Mouse (Mus musculus) limb, embryonic 13.5 days (tissue): Measurements from ENCODE around the gene Gm12216. TPM values are rescaled to one million over a fixed set of nuclear protein-coding genes. Genes with fewer than 3 reads are reported as not detected.

ENCODE experiments used
- ATAC-seq: fragments of 200-750 bp; cut with Nextera tagmentation; 2 replicates; pipeline ENCODE4 v1.8.0; 2017; ENCODE audit warnings: low read depth, moderate number of reproducible peaks, moderate TSS enrichment; ENCODE audit not compliant: low FRiP score
- H3K27ac ChIP-seq: fragments of 300-500 bp; sonication (generic); 2 replicates; pipeline ENCODE4 v1.5.1; 2015; ENCODE audit warnings: inconsistent platforms, mild to moderate bottlenecking, moderate library complexity
- H3K27me3 ChIP-seq: fragments of 300-500 bp; sonication (generic); 2 replicates; pipeline ENCODE4 v1.6.1; 2015; ENCODE audit warnings: mild to moderate bottlenecking, inconsistent platforms
- H3K36me3 ChIP-seq: fragments of 300-500 bp; sonication (generic); 2 replicates; pipeline ENCODE4 v1.6.1; 2015; ENCODE audit warnings: inconsistent platforms, mild to moderate bottlenecking, moderate library complexity
- H3K4me1 ChIP-seq: fragments of 300-500 bp; sonication (generic); 2 replicates; pipeline ENCODE4 v1.6.1; 2015; ENCODE audit warnings: inconsistent platforms
- H3K4me2 ChIP-seq: fragments of 300-500 bp; sonication (generic); replicated peaks from 2 replicates; pipeline ENCODE4 v1.6.1; 2015; ENCODE audit warnings: inconsistent platforms, mild to moderate bottlenecking, moderate library complexity
- H3K4me3 ChIP-seq: fragments of 300-500 bp; sonication (generic); 2 replicates; pipeline ENCODE4 v1.5.1; 2015; ENCODE audit warnings: moderate library complexity, mild to moderate bottlenecking, inconsistent platforms
- H3K9ac ChIP-seq: fragments of 300-500 bp; sonication (generic); 2 replicates; pipeline ENCODE4 v1.6.1; 2015; ENCODE audit warnings: mild to moderate bottlenecking, inconsistent platforms
- H3K9me3 ChIP-seq: fragments of 300-500 bp; sonication (generic); 2 replicates; pipeline ENCODE4 v1.6.1; 2016; ENCODE audit warnings: inconsistent platforms
- WGBS: fragments of 180-500 bp; shearing (Covaris S2); methylation state at CpG from one replicate; pipeline ENCODE4 v1.1.7; 2015; 5-methylcytosine and 5-hydroxymethylcytosine counted together
- polyA plus RNA-seq: library from polyadenylated mRNA; unstranded; fragments of >200 nt; fragmentation: Nextera tagmentation; extraction: Ambion mirVana; gene quantifications from 2 replicates; pipeline ENCODE4 v1.2.1, GENCODE M21; 2015

Gm12216 gene
- polyA plus RNA-seq, 1 experiment from 2014 or later: 0.56 TPM

- ATAC-seq: no peak
Measured at GRCm38 (mm10) chr11:53839663-53840642, 19.1 kb downstream of the Gm12216 start.

GRCm38 (mm10) chr11:53839147-53839546, 19.9 kb downstream of the Gm12216 start:
- WGBS: 61% methylated on average over 6 of the region's 6 CpGs
- ATAC-seq: no peak
- H3K36me3 ChIP-seq: no peaks in the 10 kb centered on the region
- H3K4me3 ChIP-seq: no peak overlapping the region
- H3K4me2 ChIP-seq: no peak overlapping the region
- H3K27me3 ChIP-seq: peaks cover 5% of the 10 kb centered on the region; the same call in 1 of the 2 replicates
- H3K9me3 ChIP-seq: no peaks in the 10 kb centered on the region
- no peak overlapping the region for H3K9ac ChIP-seq
- no peak overlapping the region for H3K27ac ChIP-seq
- peaks cover 25% of the 10 kb centered on the region for H3K4me1 ChIP-seq

More at GRCm38 (mm10) chr11:53839663-53840642, 19.1 kb downstream of the Gm12216 start:
- peaks cover 25% of the 10 kb centered on the region for H3K4me1 ChIP-seq
- no peak overlapping the region for H3K27ac ChIP-seq
- 27% methylated on average over 8 of the region's 8 CpGs for WGBS
- H3K9ac ChIP-seq: no peak overlapping the region
- H3K27me3 ChIP-seq: peaks cover 5% of the 10 kb centered on the region; the same call in 1 of the 2 replicates
- H3K36me3 ChIP-seq: no peaks in the 10 kb centered on the region
- no peak overlapping the region for H3K4me2 ChIP-seq
- no peaks in the 10 kb centered on the region for H3K9me3 ChIP-seq
- no peak overlapping the region for H3K4me3 ChIP-seq

- H3K36me3 ChIP-seq: no peaks in the 10 kb centered on the region
- no peak overlapping the region for H3K27ac ChIP-seq
- no peak overlapping the region for H3K4me2 ChIP-seq
- 93% methylated on average over 5 of the region's 5 CpGs for WGBS
- peaks cover 5% of the 10 kb centered on the region; the same call in 1 of the 2 replicates for H3K27me3 ChIP-seq
- no peak overlapping the region for H3K9ac ChIP-seq
- no peak for ATAC-seq
- no peak overlapping the region for H3K4me3 ChIP-seq
- no peaks in the 10 kb centered on the region for H3K9me3 ChIP-seq
- H3K4me1 ChIP-seq: peaks cover 18% of the 10 kb centered on the region
Measured at GRCm38 (mm10) chr11:53837731-53838130, 21.3 kb downstream of the Gm12216 start.

- Histone ChIP-seq H3K4me3 (no peak overlapping the region), H3K27ac (no peak overlapping the region), H3K4me2 (no peak overlapping the region), H3K9ac (no peak overlapping the region), H3K9me3 (no peaks in the 10 kb centered on the region), H3K4me1 (peaks cover 15% of the 10 kb centered on the region), H3K36me3 (no peaks in the 10 kb centered on the region), H3K27me3 (no peaks in the 10 kb centered on the region; the same call in 1 of the 2 replicates)
- WGBS: 86% methylated on average over 4 of the region's 4 CpGs
- ATAC-seq: no peak
Measured at GRCm38 (mm10) chr11:53835379-53836010, 23.6 kb downstream of the Gm12216 start.

- peaks cover 8% of the 10 kb centered on the region; the same call in 1 of the 2 replicates for H3K9me3 ChIP-seq
- no peak for ATAC-seq
- no peak overlapping the region for H3K9ac ChIP-seq
- no peak overlapping the region for H3K4me3 ChIP-seq
- no peaks in the 10 kb centered on the region for H3K27me3 ChIP-seq
- no peak overlapping the region for H3K27ac ChIP-seq
- 80% methylated on average over 4 of the region's 4 CpGs for WGBS
- no peaks in the 10 kb centered on the region for H3K36me3 ChIP-seq
- no peak overlapping the region for H3K4me2 ChIP-seq
- no peaks in the 10 kb centered on the region for H3K4me1 ChIP-seq
Measured at GRCm38 (mm10) chr11:53825409-53825808, 33.6 kb downstream of the Gm12216 start.

- no peaks in the 10 kb centered on the region for H3K9me3 ChIP-seq
- WGBS: 95% methylated on average over 3 of the region's 3 CpGs
Measured at GRCm38 (mm10) chr11:53821945-53822338, 37.1 kb downstream of the Gm12216 start.

GRCm38 (mm10) chr11:53821230-53821944, 37.7 kb downstream of the Gm12216 start:
- Histone ChIP-seq H3K9ac (no peak overlapping the region), H3K27me3 (no peaks in the 10 kb centered on the region), H3K4me1 (no peaks in the 10 kb centered on the region), H3K27ac (no peak overlapping the region), H3K4me3 (no peak overlapping the region), H3K4me2 (no peak overlapping the region), H3K9me3 (no peaks in the 10 kb centered on the region), H3K36me3 (no peaks in the 10 kb centered on the region)
- WGBS: 82% methylated on average over 11 of the region's 11 CpGs
- ATAC-seq: no peak

More at GRCm38 (mm10) chr11:53821945-53822338, 37.1 kb downstream of the Gm12216 start:
- H3K4me3 ChIP-seq: no peak overlapping the region
- no peak overlapping the region for H3K9ac ChIP-seq
- no peak overlapping the region for H3K27ac ChIP-seq
- no peaks in the 10 kb centered on the region for H3K27me3 ChIP-seq
- H3K36me3 ChIP-seq: no peaks in the 10 kb centered on the region
- no peak overlapping the region for H3K4me2 ChIP-seq
- H3K4me1 ChIP-seq: no peaks in the 10 kb centered on the region
- no peak for ATAC-seq

DNA sequence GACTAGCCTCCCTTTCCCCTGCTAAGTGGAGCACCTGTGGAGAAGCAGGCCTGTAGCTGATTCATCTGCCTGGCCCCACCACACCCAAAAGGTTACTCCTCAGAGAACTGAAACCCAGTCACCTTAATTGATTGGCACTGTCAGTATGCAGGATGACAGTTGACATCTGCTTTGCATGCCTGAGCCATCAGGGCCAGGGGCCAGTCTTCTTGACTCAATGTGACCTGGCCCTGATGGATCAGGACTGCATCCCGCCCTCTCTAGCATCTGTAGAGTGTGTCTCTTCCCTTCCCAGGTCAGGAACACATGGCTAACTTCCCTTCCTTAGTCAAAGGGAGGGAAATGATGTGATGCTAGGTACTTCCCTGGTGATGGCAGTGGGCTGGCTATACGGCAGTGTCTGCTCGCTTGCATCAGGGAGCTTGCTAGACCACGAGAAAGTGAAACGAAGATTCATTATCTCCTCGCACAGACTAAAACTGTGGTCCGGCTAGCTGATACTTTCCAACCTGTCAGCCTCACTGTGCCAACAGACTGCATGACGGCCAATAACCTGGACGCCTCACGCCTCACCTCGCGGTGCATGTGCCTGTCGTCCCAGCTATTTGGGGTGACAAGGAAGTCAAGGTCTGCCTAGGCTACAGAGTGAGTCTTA, 38.4 kb downstream of the Gm12216 start:
- Histone ChIP-seq H3K4me1 (no peaks in the 10 kb centered on the region), H3K4me3 (no peak overlapping the region), H3K4me2 (no peak overlapping the region), H3K27me3 (no peaks in the 10 kb centered on the region), H3K9ac (no peak overlapping the region), H3K27ac (no peak overlapping the region), H3K36me3 (no peaks in the 10 kb centered on the region), H3K9me3 (no peaks in the 10 kb centered on the region)
- 88% methylated on average over 13 of the region's 13 CpGs for WGBS
- ATAC-seq: no peak

DNA sequence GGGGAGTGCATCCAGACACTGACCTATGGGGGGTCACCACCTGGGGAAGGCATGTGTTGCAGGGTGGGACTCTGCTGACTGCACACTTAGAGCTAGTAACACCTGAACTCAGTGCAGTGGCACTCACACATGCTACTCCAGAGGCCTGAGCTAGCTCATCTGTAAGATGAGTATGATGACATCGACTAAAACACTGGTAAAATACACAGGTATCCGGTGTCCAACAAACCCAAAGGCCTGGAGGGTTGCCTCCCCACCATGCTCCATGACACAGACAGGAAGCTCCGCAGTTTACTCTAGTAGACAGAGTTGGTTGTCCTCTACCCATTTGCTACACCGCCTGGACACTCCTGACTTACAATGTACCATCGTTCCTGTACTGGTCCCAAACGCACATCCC, 39.5 kb downstream of the Gm12216 start:
- no peaks in the 10 kb centered on the region for H3K36me3 ChIP-seq
- no peaks in the 10 kb centered on the region for H3K4me1 ChIP-seq
- H3K9ac ChIP-seq: no peak overlapping the region
- no peaks in the 10 kb centered on the region for H3K27me3 ChIP-seq
- no peak overlapping the region for H3K27ac ChIP-seq
- ATAC-seq: no peak
- no peak overlapping the region for H3K4me3 ChIP-seq
- H3K9me3 ChIP-seq: no peaks in the 10 kb centered on the region
- no peak overlapping the region for H3K4me2 ChIP-seq
- 92% methylated on average over 6 of the region's 6 CpGs for WGBS

DNA sequence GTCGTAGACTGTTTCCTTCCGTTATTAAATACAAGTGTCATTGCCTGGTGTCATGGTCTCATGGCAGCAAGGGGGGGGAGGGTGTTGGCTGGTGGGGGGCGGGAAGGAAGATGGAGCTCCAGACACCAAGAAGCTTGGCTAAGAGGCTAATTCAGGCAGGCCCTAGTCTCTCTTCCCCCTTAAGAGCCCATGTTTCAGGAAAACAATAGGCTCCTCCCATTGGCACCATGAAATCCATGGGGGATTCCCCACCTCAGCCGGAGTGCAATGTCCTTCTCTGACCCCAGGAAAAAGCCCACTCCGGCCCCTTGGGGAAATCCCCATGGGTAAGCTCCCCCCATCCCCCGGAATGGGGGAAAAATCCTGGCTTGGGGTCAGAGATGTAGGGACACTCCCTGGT, 40.3 kb downstream of the Gm12216 start:
- Histone ChIP-seq H3K27me3 (no peaks in the 10 kb centered on the region), H3K27ac (no peak overlapping the region), H3K4me2 (no peak overlapping the region), H3K9me3 (no peaks in the 10 kb centered on the region), H3K4me1 (no peaks in the 10 kb centered on the region), H3K9ac (no peak overlapping the region), H3K4me3 (no peak overlapping the region), H3K36me3 (no peaks in the 10 kb centered on the region)
- no peak for ATAC-seq
- 66% methylated on average over 6 of the region's 6 CpGs for WGBS

- Histone ChIP-seq H3K4me2 (no peak overlapping the region), H3K9me3 (no peaks in the 10 kb centered on the region), H3K4me3 (no peak overlapping the region), H3K36me3 (no peaks in the 10 kb centered on the region), H3K4me1 (no peaks in the 10 kb centered on the region), H3K27ac (no peak overlapping the region), H3K9ac (no peak overlapping the region), H3K27me3 (no peaks in the 10 kb centered on the region)
- no peak for ATAC-seq
- 92% methylated on average over 5 of the region's 5 CpGs for WGBS
Measured at GRCm38 (mm10) chr11:53816841-53817375, 42.1 kb downstream of the Gm12216 start.
